Mouse (Mus musculus) mature B cell (primary cell): ENCODE data around the gene Trp53bp1.

Experiments
- in situ Hi-C: fragments of 300-500 bp; cut with MboI; formaldehyde crosslinking; loops from 2 replicates; pipeline ENCODE4 v1.14.3; 2019

Trp53bp1 gene

GRCm38 (mm10) chr2:121271236-121271927, at the start of gene Trp53bp1:
Gene Trp53bp1, minus strand, starts transcription at chr2:121271407.
- in situ Hi-C loops, result no loop called here

GRCm38 (mm10) chr2:121316278-121316677, 45.1 kb upstream of the Trp53bp1 start:
- in situ Hi-C loops, result no loop called here

- in situ Hi-C loops, result no loop called here
Observed at GRCm38 (mm10) chr2:121308997-121309416, 37.8 kb upstream of the Trp53bp1 start.

- in situ Hi-C loops, result no loop called here
Observed at GRCm38 (mm10) chr2:121300036-121300435, 28.8 kb upstream of the Trp53bp1 start.

- in situ Hi-C loops, result no loop called here
Observed at GRCm38 (mm10) chr2:121299471-121299870, 28.3 kb upstream of the Trp53bp1 start.

- in situ Hi-C loops, result no loop called here
Observed at GRCm38 (mm10) chr2:121298131-121298530, 26.9 kb upstream of the Trp53bp1 start.

GRCm38 (mm10) chr2:121297701-121298100, 26.5 kb upstream of the Trp53bp1 start:
- in situ Hi-C loops, result no loop called here

GRCm38 (mm10) chr2:121296754-121297231, 25.6 kb upstream of the Trp53bp1 start:
- in situ Hi-C loops, result no loop called here

GRCm38 (mm10) chr2:121295608-121296571, 24.7 kb upstream of the Trp53bp1 start:
- in situ Hi-C loops, result no loop called here

- in situ Hi-C loops, result no loop called here
Observed at GRCm38 (mm10) chr2:121294753-121295607, 23.8 kb upstream of the Trp53bp1 start.

- in situ Hi-C loops, result no loop called here
Observed at GRCm38 (mm10) chr2:121294182-121294581, 23.0 kb upstream of the Trp53bp1 start.

GRCm38 (mm10) chr2:121292316-121293013, 21.3 kb upstream of the Trp53bp1 start:
- in situ Hi-C loops, result no loop called here

- in situ Hi-C loops, result no loop called here
Observed at GRCm38 (mm10) chr2:121289730-121290540, 18.7 kb upstream of the Trp53bp1 start.

GRCm38 (mm10) chr2:121288901-121289729, 17.9 kb upstream of the Trp53bp1 start, which contains the start of gene Map1a:
Gene Map1a, plus strand, starts transcription at chr2:121289600.
- in situ Hi-C loops, result no loop called here

- in situ Hi-C loops, result no loop called here
Observed at GRCm38 (mm10) chr2:121287850-121288249, 16.6 kb upstream of the Trp53bp1 start.

- in situ Hi-C loops, result no loop called here
Observed at GRCm38 (mm10) chr2:121271928-121272516, 815 bp upstream of the Trp53bp1 start.

- in situ Hi-C loops, result no loop called here
Observed at GRCm38 (mm10) chr2:121270521-121271235, 529 bp downstream of the Trp53bp1 start.

- in situ Hi-C loops, result no loop called here
Observed at GRCm38 (mm10) chr2:121268446-121268845, 2.8 kb downstream of the Trp53bp1 start.
